In genomic region chr3:65471796-65472195, GRCm38 (mm10) we compare ENCODE assay signal across 26 mouse cellular contexts. TPM values are rescaled to one million over a fixed set of nuclear protein-coding genes. Genes with fewer than 3 reads are reported as not detected.
DNase-seq lines count a peak whose midpoint lies in the region; TF ChIP-seq lines count a peak whose summit lies in the region.
"Had no signal": no experiment of that assay in that cellular context is flagged by ENCODE, and none has a peak within 500 bp of the region (broad histone marks: within the 10 kb centered on the region; RNA-seq: fewer than 3 reads in every experiment).

No protein-coding gene starts in this region.

- DNase-seq in adrenal gland, postnatal 10 days = peak; percentile 16
- DNase-seq in adrenal gland, adult (ENCODE audit: inconsistent age in 2 of 2, low spot score in 1 of 2) = no peak
- peak; percentile 37 for DNase-seq in heart, adult 8-10 months (ENCODE audit: low spot score)
- DNase-seq in heart, adult 2 months = no peak
- peak; percentile 57 for DNase-seq in adipocyte (ENCODE audit: low spot score)
- peak; percentile 71 for DNase-seq in gastrocnemius, postnatal 25 days
- DNase-seq in thymus, postnatal 25 days = no peak
- no peak for DNase-seq in kidney, postnatal 4 days
- DNase-seq: cerebellum, adult 8-10 months; heart, postnatal 36 days; kidney, adult 9 months; kidney, postnatal 10 days; lung, embryonic 14.5 days; lung, postnatal 14 days; midbrain, embryonic 14.5 days; right cerebral cortex, postnatal 4 days; thymus, postnatal 14 days had no signal

- intact Hi-C loops in heart, adult 2 months (cut with DNase I) = no loop called here

- H3K36me3 ChIP-seq in heart, adult 2 months (ENCODE audit: control insufficient read depth, insufficient read depth, low read length) = no peaks in the 10 kb centered on the region
- H3K36me3 ChIP-seq: embryonic facial prominence, embryonic 13.5 days; forebrain, embryonic 10.5 days; forebrain, embryonic 15.5 days; hindbrain, embryonic 12.5 days; limb, embryonic 12.5 days; liver, embryonic 15.5 days had no signal

- no peaks in the 10 kb centered on the region for H3K27me3 ChIP-seq in heart, adult 2 months (ENCODE audit: control insufficient read depth, insufficient read depth, low read length)
- H3K27me3 ChIP-seq: CH12.LX; embryonic facial prominence, embryonic 13.5 days; forebrain, embryonic 15.5 days; hindbrain, embryonic 12.5 days; limb, embryonic 12.5 days; liver, embryonic 15.5 days had no signal

- 59% methylated on average over 7 of the region's 7 CpGs for WGBS in heart, adult 2 months

- H3K4me3 ChIP-seq in heart, adult 2 months = no peak overlapping the region
- H3K4me3 ChIP-seq: embryonic facial prominence, embryonic 13.5 days; forebrain, embryonic 10.5 days; forebrain, embryonic 15.5 days; hindbrain, embryonic 12.5 days; left cerebral cortex, adult 2 months; limb, embryonic 12.5 days; liver, embryonic 15.5 days had no signal

- H3K9ac ChIP-seq in heart, adult 2 months (ENCODE audit: low read depth, low read length) = no peak overlapping the region
- H3K9ac ChIP-seq: embryonic facial prominence, embryonic 13.5 days; forebrain, embryonic 15.5 days; hindbrain, embryonic 12.5 days; limb, embryonic 12.5 days; liver, embryonic 15.5 days; lung, embryonic 14.5 days had no signal

- H3K4me1 ChIP-seq in heart, adult 2 months (ENCODE audit: control insufficient read depth, insufficient read depth, low read length) = no peaks in the 10 kb centered on the region
- H3K4me1 ChIP-seq: forebrain, embryonic 15.5 days; limb, embryonic 12.5 days had no signal

- H3K27ac ChIP-seq in heart, adult 2 months = no peak overlapping the region
- H3K27ac ChIP-seq: embryonic facial prominence, embryonic 13.5 days; forebrain, embryonic 10.5 days; forebrain, embryonic 15.5 days; hindbrain, embryonic 12.5 days; hindbrain, postnatal 0 days; left cerebral cortex, adult 2 months; limb, embryonic 12.5 days; liver, embryonic 15.5 days had no signal

- TF ChIP-seq CTCF in heart, adult 2 months (IDR thresholded peaks at IDR 0.05) = no peak

- TF ChIP-seq EP300 in heart, adult 2 months (IDR thresholded peaks at IDR 0.05; ENCODE audit: insufficient read depth, low read depth, low read length) = no peak

- H3K79me2 ChIP-seq in heart, adult 2 months (replicated peaks; ENCODE audit: control insufficient read depth, insufficient read depth, low read length) = no peaks in the 10 kb centered on the region

- no peak for TF ChIP-seq POLR2A in heart, adult 2 months (IDR thresholded peaks at IDR 0.05; ENCODE audit: insufficient read depth, low read depth, low read length)

RNA-seq across cellular contexts. Expression of gene Tiparp, which starts 56.4 kb away (rescaled TPM):
- total RNA-seq in adrenal gland, postnatal 10 days (2021) = 10 to 100 TPM; 33.7 to 36.6 TPM
- 10 to 100 TPM in 1 of 4 experiments, 1 to 10 TPM in 3; 8.0 to 11.8 (median 9.0) TPM for total RNA-seq in heart, adult 8-10 months (2022)
- 10 to 100 TPM; 11.1 to 12.9 TPM for total RNA-seq in heart, adult 2 months (2021)
- polyA plus RNA-seq in heart, adult 2 months (2012; rRNA removed) = 2.9 and 4.6 TPM in 2 replicates
- total RNA-seq in gastrocnemius, postnatal 25 days (2021) = 1 to 10 TPM; 8.4 to 9.7 TPM

Comparison
In these comparisons a context has a peak if more than half of its experiments do, and no peak if none do; other contexts are left out.
1. DNase-seq: peak in adrenal gland, postnatal 10 days (single experiment), heart, adult 8-10 months (single experiment), adipocyte (single experiment) and gastrocnemius, postnatal 25 days (single experiment); none in adrenal gland, adult (0 of 2), heart, adult 2 months (0 of 2), thymus, postnatal 25 days (single experiment) and kidney, postnatal 4 days (0 of 2).